Mouse (Mus musculus) lung, adult 2 months (tissue): ENCODE data around the gene Arfgap2. TPM values are rescaled to one million over a fixed set of nuclear protein-coding genes. Genes with fewer than 3 reads are reported as not detected.
A peak's percentile ranks its signal among the peaks of the same experiment; 100 is the strongest.

Experiments
- DNase-seq: peaks from one replicate; pipeline ENCODE4 v3.0.0; 2022
- H3K4me1 ChIP-seq: fragments of 200-500 bp; 2 replicates; pipeline ENCODE4 v1.6.1; 2011; ENCODE audit warnings: low read length; ENCODE audit not compliant: control insufficient read depth, insufficient read depth
- H3K4me3 ChIP-seq: fragments of 200-500 bp; replicated peaks from 2 replicates; pipeline ENCODE3; 2011; ENCODE audit warnings: low read depth, mild to moderate bottlenecking, control low read depth, low read length; ENCODE audit errors: extremely low read depth
- CTCF ChIP-seq: fragments of 200-500 bp; IDR thresholded peaks from 2 replicates; pipeline ENCODE4 v1.5.1; 2011; ENCODE audit warnings: mild to moderate bottlenecking, low read length, control low read depth; ENCODE audit not compliant: insufficient read depth
- POLR2A ChIP-seq: fragments of 200-500 bp; IDR thresholded peaks from 2 replicates; pipeline ENCODE4 v1.6.1; 2011; ENCODE audit warnings: low read depth, mild to moderate bottlenecking, control low read depth, low read length, borderline replicate concordance; ENCODE audit errors: extremely low read depth
- WGBS: fragments of 180-500 bp; shearing (Covaris S2); methylation state at CpG from one replicate; pipeline ENCODE4 v1.1.7; 2018; 5-methylcytosine and 5-hydroxymethylcytosine counted together
- polyA plus RNA-seq: library from polyadenylated mRNA; depleted of rRNA; stranded (reverse); fragments of >200 nt; gene quantifications from 2 replicates; pipeline ENCODE4 v1.2.3, GENCODE M21; 2012

The Arfgap2 gene
- polyA plus RNA-seq, 1 experiment, result 44.4 TPM

- Histone ChIP-seq H3K4me1 (no peaks in the 10 kb centered on the region), H3K4me3 (no peak overlapping the region)
- no peak for DNase-seq
- no peak for TF ChIP-seq POLR2A
- TF ChIP-seq CTCF, result no peak
- 52% methylated on average over 5 of the region's 5 CpGs for WGBS
Measured at GRCm38 (mm10) chr2:91258054-91258453, 6.7 kb upstream of the Arfgap2 start.

DNA sequence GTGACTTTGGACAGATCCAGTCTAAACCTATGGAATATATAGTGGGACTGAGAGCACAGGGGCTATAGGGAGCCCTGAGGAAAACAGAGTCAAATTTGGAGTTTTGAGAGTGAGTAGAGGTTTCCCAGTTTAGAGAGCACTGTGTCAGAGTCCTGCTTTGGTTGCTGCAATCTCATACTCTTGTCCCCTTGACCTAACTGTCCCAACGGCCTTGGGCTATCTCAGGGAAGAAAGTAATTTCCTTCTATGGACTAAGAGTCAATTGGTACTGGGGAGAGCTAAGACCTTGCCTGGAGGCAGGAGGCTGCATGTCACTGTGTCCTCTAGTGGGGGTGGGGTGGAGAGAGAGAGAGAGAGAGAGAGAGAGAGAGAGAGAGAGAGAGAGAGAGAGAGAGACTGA lies 5.9 kb upstream of the Arfgap2 start:
- Histone ChIP-seq H3K4me1 (no peaks in the 10 kb centered on the region), H3K4me3 (no peak overlapping the region)
- DNase-seq, result no peak
- TF ChIP-seq CTCF (no peak), POLR2A (no peak)
- 48% methylated on average over 1 of the region's 1 CpGs for WGBS

DNA sequence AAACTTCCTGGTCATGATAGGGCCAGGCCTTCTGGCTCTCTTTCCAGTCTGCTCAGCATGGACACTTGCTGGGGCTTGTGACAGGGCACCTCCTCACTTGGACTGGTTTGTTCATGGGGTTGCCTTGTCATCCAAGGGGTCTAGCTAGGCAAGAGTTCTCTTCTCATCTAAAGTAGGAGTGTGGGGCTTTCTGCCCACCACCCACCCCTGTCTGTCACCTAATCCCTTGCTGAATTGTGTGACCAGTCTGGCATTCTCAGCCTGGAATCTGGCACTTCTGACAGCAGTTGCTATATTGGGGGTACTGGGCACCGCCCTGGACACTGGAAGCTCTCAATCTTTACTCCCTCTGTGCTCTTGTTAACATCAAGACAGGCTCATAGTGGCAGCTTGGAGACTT lies 5.3 kb upstream of the Arfgap2 start:
- DNase-seq, result no peak
- Histone ChIP-seq H3K4me1 (no peaks in the 10 kb centered on the region), H3K4me3 (no peak overlapping the region)
- 91% methylated on average over 1 of the region's 1 CpGs for WGBS
- TF ChIP-seq POLR2A, result no peak
- TF ChIP-seq CTCF, result no peak

- WGBS, result 85% methylated on average over 17 of the region's 17 CpGs
- no peak for DNase-seq
- TF ChIP-seq POLR2A (no peak), CTCF (no peak)
- H3K4me1 ChIP-seq, result peaks cover 2% of the 10 kb centered on the region
- H3K4me3 ChIP-seq, result no peak overlapping the region
Measured at GRCm38 (mm10) chr2:91263692-91264660, 798 bp upstream of the Arfgap2 start.

DNA sequence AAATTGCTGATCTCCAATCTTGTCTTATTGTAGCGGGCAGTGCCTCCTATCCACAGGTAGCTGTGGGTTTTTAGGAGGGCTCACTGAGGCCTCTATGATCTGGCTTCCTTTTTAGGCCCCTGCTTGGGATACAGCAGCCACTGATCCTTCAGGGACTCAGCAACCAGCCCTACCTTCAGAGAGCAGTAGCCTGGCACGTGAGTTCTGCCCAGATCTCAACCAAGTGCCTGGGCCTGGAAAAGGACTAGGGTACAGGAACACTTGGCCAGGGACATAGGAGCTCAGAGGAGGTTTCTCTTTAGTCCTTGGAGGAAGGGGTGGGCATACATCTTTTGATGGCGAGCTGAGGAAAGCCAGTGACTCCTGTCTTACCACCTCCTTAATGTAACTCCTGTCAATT lies 3.3 kb downstream of the Arfgap2 start:
- H3K4me1 ChIP-seq, result peaks cover 2% of the 10 kb centered on the region
- TF ChIP-seq POLR2A (no peak), CTCF (no peak)
- 94% methylated on average over 3 of the region's 3 CpGs for WGBS
- no peak overlapping the region for H3K4me3 ChIP-seq
- DNase-seq, result no peak

- TF ChIP-seq CTCF (no peak), POLR2A (no peak)
- Histone ChIP-seq H3K4me1 (peaks cover 2% of the 10 kb centered on the region), H3K4me3 (no peak overlapping the region)
- WGBS, result 57% methylated on average over 2 of the region's 2 CpGs
- DNase-seq, result no peak
Measured at GRCm38 (mm10) chr2:91268706-91269105, 3.9 kb downstream of the Arfgap2 start.

DNA sequence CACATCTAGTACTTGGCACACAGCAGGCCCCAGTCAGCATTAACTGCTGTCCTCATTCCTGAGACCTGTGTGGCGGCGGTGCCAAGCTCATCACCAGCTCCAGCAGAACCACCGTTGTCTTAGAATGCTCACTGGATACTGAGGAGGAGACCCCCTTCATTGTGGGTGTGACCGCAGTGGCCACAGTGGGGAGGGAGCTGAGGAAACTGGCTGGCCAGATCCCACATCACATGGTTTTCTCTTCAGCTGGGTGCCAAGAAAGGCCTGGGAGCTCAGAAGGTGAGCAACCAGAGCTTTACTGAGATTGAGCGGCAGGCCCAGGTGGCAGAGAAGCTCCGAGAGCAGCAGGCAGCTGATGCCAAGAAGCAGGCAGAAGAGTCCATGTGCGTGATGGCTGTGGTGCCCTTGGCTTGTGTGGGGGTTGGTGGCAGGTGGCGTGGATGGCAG lies 4.9 kb downstream of the Arfgap2 start:
- TF ChIP-seq POLR2A (no peak), CTCF (no peak)
- WGBS, result 91% methylated on average over 8 of the region's 8 CpGs
- Histone ChIP-seq H3K4me3 (no peak overlapping the region), H3K4me1 (peaks cover 2% of the 10 kb centered on the region)
- no peak for DNase-seq

DNA sequence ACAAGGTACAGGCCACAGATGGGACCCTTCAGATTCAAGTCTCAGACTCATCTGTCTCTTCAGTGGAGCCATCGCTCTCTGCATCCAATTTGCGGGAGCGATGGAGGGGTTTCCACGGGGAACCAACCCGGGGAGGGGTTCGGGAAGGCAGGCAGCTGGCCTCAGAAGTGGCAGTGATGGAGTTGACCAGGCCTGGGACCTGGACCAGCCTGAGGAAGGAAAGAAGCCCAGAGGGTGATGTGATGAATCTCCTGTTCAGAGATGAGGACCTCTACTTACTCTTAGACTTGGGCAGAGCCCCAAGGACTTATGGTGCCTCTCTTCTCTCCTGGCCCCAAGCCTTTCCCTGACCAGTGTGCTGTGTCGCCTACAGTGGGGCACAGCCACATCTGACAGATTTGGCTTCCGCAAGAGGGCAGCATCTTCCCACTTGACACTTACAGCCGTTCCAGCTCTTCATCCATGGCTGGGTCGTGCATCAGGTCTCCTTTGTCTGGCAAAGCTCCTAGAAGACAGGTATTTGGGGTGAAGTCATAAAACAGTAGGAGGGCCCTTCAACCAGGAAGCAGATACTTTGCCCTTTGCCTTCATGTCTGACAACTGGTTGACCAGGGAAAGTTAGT lies 14.1 kb downstream of the Arfgap2 start:
- DNase-seq, result peak; percentile 48
- peak; percentile 71 for TF ChIP-seq CTCF
- TF ChIP-seq POLR2A, result 0 out of 2 replicates have a peak, but pooled peaks have one; percentile 25
- H3K4me3 ChIP-seq, result no peak overlapping the region
- no peaks in the 10 kb centered on the region for H3K4me1 ChIP-seq
- 39% methylated on average over 10 of the region's 10 CpGs for whole genome bisulfite sequencing

GRCm38 (mm10) chr2:91279372-91279755 lies 14.6 kb downstream of the Arfgap2 start:
- Histone ChIP-seq H3K4me1 (no peaks in the 10 kb centered on the region), H3K4me3 (no peak overlapping the region)
- 51% methylated on average over 2 of the region's 2 CpGs for WGBS
- DNase-seq, result no peak
- TF ChIP-seq POLR2A, result no peak
- TF ChIP-seq CTCF, result no peak

GRCm38 (mm10) chr2:91281366-91281765 lies 16.6 kb downstream of the Arfgap2 start:
- Histone ChIP-seq H3K4me3 (no peak overlapping the region), H3K4me1 (no peaks in the 10 kb centered on the region)
- WGBS, result 62% methylated on average over 5 of the region's 5 CpGs
- no peak for DNase-seq
- TF ChIP-seq CTCF (no peak), POLR2A (no peak)
